Mouse (Mus musculus): Measurements from ENCODE around the gene Xrra1.

- TF ChIP-seq CTCF (IDR thresholded peaks at IDR 0.05; ENCODE audit: insufficient read depth, low read depth, low read length), result no peak
- no peak for TF ChIP-seq POLR2A (IDR thresholded peaks at IDR 0.05; ENCODE audit: insufficient read depth, low read depth, low read length)
Measured at GRCm38 (mm10) chr7:99906346-99906745, 47.4 kb downstream of the Xrra1 start.
